Mouse (Mus musculus): Measurements from ENCODE around the gene Ehhadh. TPM values are rescaled to one million over a fixed set of nuclear protein-coding genes. Genes with fewer than 3 reads are reported as not detected.
A peak's percentile ranks its signal among the peaks of the same experiment; 100 is the strongest.
"Not testable (repeated sequence)": the region's sequence is repeated elsewhere in the genome, so short reads cannot be mapped to it uniquely, and the experiment has no call there.

Gene Ehhadh
- polyA plus RNA-seq, 1 experiment from 2014 or later = 2.6 TPM

GRCm38 (mm10) chr16:21818629-21819028, 31.0 kb upstream of the Ehhadh start:
- Histone ChIP-seq H3K9ac (no peak overlapping the region), H3K36me3 (no peaks in the 10 kb centered on the region), H3K27ac (no peak overlapping the region), H3K27me3 (no peaks in the 10 kb centered on the region), H3K4me3 (no peak overlapping the region), H3K9me3 (no peaks in the 10 kb centered on the region), H3K4me2 (replicated peaks) (no peak overlapping the region), H3K4me1 (no peaks in the 10 kb centered on the region)
- ATAC-seq (ENCODE audit: low FRiP score, low read depth) = no peak
- 66% methylated on average over 8 of the region's 8 CpGs for WGBS

- no peak overlapping the region for H3K9ac ChIP-seq
- H3K9me3 ChIP-seq = no peaks in the 10 kb centered on the region
- no peaks in the 10 kb centered on the region for H3K36me3 ChIP-seq
- no peaks in the 10 kb centered on the region for H3K27me3 ChIP-seq
- ATAC-seq (ENCODE audit: low FRiP score, low read depth) = no peak
- WGBS = 49% methylated on average over 9 of the region's 9 CpGs
- H3K4me2 ChIP-seq (replicated peaks) = no peak overlapping the region
- no peaks in the 10 kb centered on the region for H3K4me1 ChIP-seq
- H3K27ac ChIP-seq = no peak overlapping the region
- no peak overlapping the region for H3K4me3 ChIP-seq
These were observed 30.5 kb upstream of the Ehhadh start for GRCm38 (mm10) chr16:21818132-21818531.

- Histone ChIP-seq H3K4me2 (replicated peaks) (no peak overlapping the region), H3K9me3 (no peaks in the 10 kb centered on the region), H3K36me3 (no peaks in the 10 kb centered on the region), H3K27ac (no peak overlapping the region), H3K27me3 (no peaks in the 10 kb centered on the region), H3K4me1 (no peaks in the 10 kb centered on the region), H3K9ac (no peak overlapping the region), H3K4me3 (no peak overlapping the region)
- 42% methylated on average over 7 of the region's 7 CpGs for WGBS
- no peak for ATAC-seq (ENCODE audit: low FRiP score, low read depth)
These were observed 28.0 kb upstream of the Ehhadh start for GRCm38 (mm10) chr16:21815669-21816010.

- ATAC-seq (ENCODE audit: low FRiP score, low read depth) = no peak
- Histone ChIP-seq H3K9ac (no peak overlapping the region), H3K27ac (no peak overlapping the region), H3K4me2 (replicated peaks) (no peak overlapping the region), H3K27me3 (no peaks in the 10 kb centered on the region), H3K4me3 (no peak overlapping the region), H3K36me3 (no peaks in the 10 kb centered on the region), H3K9me3 (no peaks in the 10 kb centered on the region), H3K4me1 (no peaks in the 10 kb centered on the region)
- 63% methylated on average over 11 of the region's 11 CpGs for WGBS
These were observed 27.5 kb upstream of the Ehhadh start for GRCm38 (mm10) chr16:21814861-21815668.

GRCm38 (mm10) chr16:21813164-21813834, 25.7 kb upstream of the Ehhadh start:
- Histone ChIP-seq H3K4me2 (replicated peaks) (no peak overlapping the region), H3K36me3 (peaks cover 10% of the 10 kb centered on the region)
- 76% methylated on average over 6 of the region's 6 CpGs for WGBS

GRCm38 (mm10) chr16:21807786-21808185, 20.2 kb upstream of the Ehhadh start:
- 91% methylated on average over 7 of the region's 7 CpGs for WGBS
- peaks cover 25% of the 10 kb centered on the region for H3K36me3 ChIP-seq
- H3K27ac ChIP-seq; H3K4me3 ChIP-seq; H3K27me3 ChIP-seq; H3K9ac ChIP-seq; H3K9me3 ChIP-seq; H3K4me1 ChIP-seq; H3K4me2 ChIP-seq (replicated peaks); ATAC-seq (ENCODE audit: low FRiP score, low read depth): not testable (repeated sequence)

More at GRCm38 (mm10) chr16:21813164-21813834, 25.7 kb upstream of the Ehhadh start:
- H3K9ac ChIP-seq = no peak overlapping the region
- H3K27ac ChIP-seq = no peak overlapping the region
- H3K4me3 ChIP-seq = no peak overlapping the region
- no peaks in the 10 kb centered on the region for H3K9me3 ChIP-seq
- ATAC-seq (ENCODE audit: low FRiP score, low read depth) = no peak
- H3K4me1 ChIP-seq = no peaks in the 10 kb centered on the region
- H3K27me3 ChIP-seq = no peaks in the 10 kb centered on the region

- H3K27ac ChIP-seq = no peak overlapping the region
- no peak for ATAC-seq (ENCODE audit: low FRiP score, low read depth)
- H3K9me3 ChIP-seq = no peaks in the 10 kb centered on the region
- H3K4me1 ChIP-seq = no peaks in the 10 kb centered on the region
- no peak overlapping the region for H3K9ac ChIP-seq
- no peak overlapping the region for H3K4me2 ChIP-seq (replicated peaks)
- WGBS = 91% methylated on average over 1 of the region's 1 CpGs
- H3K27me3 ChIP-seq = no peaks in the 10 kb centered on the region
- no peak overlapping the region for H3K4me3 ChIP-seq
- peaks cover 26% of the 10 kb centered on the region for H3K36me3 ChIP-seq
These were observed 19.3 kb upstream of the Ehhadh start for GRCm38 (mm10) chr16:21806892-21807291.

- Histone ChIP-seq H3K27me3 (no peaks in the 10 kb centered on the region), H3K9ac (no peak overlapping the region), H3K4me2 (replicated peaks) (no peak overlapping the region), H3K4me3 (no peak overlapping the region), H3K27ac (no peak overlapping the region), H3K9me3 (no peaks in the 10 kb centered on the region), H3K36me3 (peaks cover 40% of the 10 kb centered on the region), H3K4me1 (no peaks in the 10 kb centered on the region)
- WGBS = 85% methylated on average over 1 of the region's 1 CpGs
- ATAC-seq (ENCODE audit: low FRiP score, low read depth) = no peak
These were observed 16.7 kb upstream of the Ehhadh start for GRCm38 (mm10) chr16:21804258-21804657.

- no peak overlapping the region for H3K9ac ChIP-seq
These were observed 7.5 kb upstream of the Ehhadh start for GRCm38 (mm10) chr16:21795071-21795470.

GRCm38 (mm10) chr16:21794697-21795045, 7.1 kb upstream of the Ehhadh start:
- Histone ChIP-seq H3K36me3 (peaks cover 7% of the 10 kb centered on the region), H3K4me1 (peaks cover 10% of the 10 kb centered on the region), H3K9ac (peak overlapping the region; percentile 85), H3K27me3 (no peaks in the 10 kb centered on the region), H3K4me2 (replicated peaks) (peak overlapping the region; percentile 85), H3K4me3 (peak overlapping the region; percentile 83), H3K27ac (peak overlapping the region; percentile 74), H3K9me3 (no peaks in the 10 kb centered on the region)
- ATAC-seq (ENCODE audit: low FRiP score, low read depth) = no peak
- WGBS = 2% methylated on average over 14 of the region's 14 CpGs

More at GRCm38 (mm10) chr16:21795071-21795470, 7.5 kb upstream of the Ehhadh start:
- no peaks in the 10 kb centered on the region for H3K9me3 ChIP-seq
- no peak overlapping the region for H3K27ac ChIP-seq
- no peaks in the 10 kb centered on the region for H3K27me3 ChIP-seq
- 13% methylated on average over 5 of the region's 5 CpGs for WGBS
- H3K36me3 ChIP-seq = peaks cover 7% of the 10 kb centered on the region
- ATAC-seq (ENCODE audit: low FRiP score, low read depth) = no peak
- H3K4me2 ChIP-seq (replicated peaks) = peak overlapping the region; percentile 85
- peaks cover 10% of the 10 kb centered on the region for H3K4me1 ChIP-seq
- peak overlapping the region; percentile 83 for H3K4me3 ChIP-seq

GRCm38 (mm10) chr16:21793875-21794696, 6.5 kb upstream of the Ehhadh start, which contains the start of gene Map3k13:
Gene Map3k13 (plus strand): TSS chr16:21794346.
- peaks cover 10% of the 10 kb centered on the region for H3K4me1 ChIP-seq
- peak; percentile 98 for ATAC-seq (ENCODE audit: low FRiP score, low read depth)
- no peaks in the 10 kb centered on the region for H3K27me3 ChIP-seq
- 2% methylated on average over 47 of the region's 47 CpGs for WGBS
- H3K9ac ChIP-seq = peak within 1 kb of the TSS; percentile 85
- H3K27ac ChIP-seq = peak within 1 kb of the TSS; percentile 74
- peak within 1 kb of the TSS; percentile 85 for H3K4me2 ChIP-seq (replicated peaks)
- peaks cover under 1% of the 10 kb centered on the region; the same call in 1 of the 2 replicates for H3K36me3 ChIP-seq
- no peaks in the 10 kb centered on the region for H3K9me3 ChIP-seq
- peak within 1 kb of the TSS; percentile 83 for H3K4me3 ChIP-seq
